Mouse (Mus musculus): ENCODE results near the gene Kat2b. TPM values are rescaled to one million over a fixed set of nuclear protein-coding genes. Genes with fewer than 3 reads are reported as not detected.
"Not testable (repeated sequence)": the region's sequence is repeated elsewhere in the genome, so short reads cannot be mapped to it uniquely, and the experiment has no call there.

The Kat2b gene
- polyA plus RNA-seq, 1 experiment from 2014 or later: 9.6 TPM

- Histone ChIP-seq H3K4me3 (ENCODE audit: low read depth, low read length) (no peak overlapping the region), H3K27me3 (ENCODE audit: control insufficient read depth, insufficient read depth, low read length) (no peaks in the 10 kb centered on the region), H3K27ac (ENCODE audit: low read depth, low read length) (no peak overlapping the region), H3K36me3 (ENCODE audit: control insufficient read depth, insufficient read depth, low read length) (no peaks in the 10 kb centered on the region), H3K9ac (ENCODE audit: low read depth, low read length) (no peak overlapping the region), H3K4me1 (replicated peaks; ENCODE audit: control insufficient read depth, insufficient read depth, low read length) (no peaks in the 10 kb centered on the region), H3K9me3 (ENCODE audit: control insufficient read depth, low read length) (no peaks in the 10 kb centered on the region), H3K4me2 (replicated peaks; ENCODE audit: low read depth, low read length) (no peak overlapping the region)
- DNase-seq (ENCODE audit: low spot score): no peak
- ATAC-seq (ENCODE audit: low FRiP score): no peak
- WGBS: 89% methylated on average over 4 of the region's 4 CpGs
Measured at GRCm38 (mm10) chr17:53598571-53598970, 31.9 kb downstream of the Kat2b start.

GRCm38 (mm10) chr17:53603236-53603635 lies 36.6 kb downstream of the Kat2b start:
- not testable (repeated sequence) for H3K4me1 ChIP-seq (replicated peaks; ENCODE audit: control insufficient read depth, insufficient read depth, low read length); H3K4me3 ChIP-seq (ENCODE audit: low read depth, low read length); DNase-seq (ENCODE audit: low spot score); ATAC-seq (ENCODE audit: low FRiP score); H3K36me3 ChIP-seq (ENCODE audit: control insufficient read depth, insufficient read depth, low read length); H3K27me3 ChIP-seq (ENCODE audit: control insufficient read depth, insufficient read depth, low read length); H3K9me3 ChIP-seq (ENCODE audit: control insufficient read depth, low read length); H3K9ac ChIP-seq (ENCODE audit: low read depth, low read length); H3K27ac ChIP-seq (ENCODE audit: low read depth, low read length); H3K4me2 ChIP-seq (replicated peaks; ENCODE audit: low read depth, low read length)
- no CpG with 5 or more reads among the region's 7 CpGs for WGBS

- not testable (repeated sequence) for H3K4me2 ChIP-seq (replicated peaks; ENCODE audit: low read depth, low read length); H3K4me3 ChIP-seq (ENCODE audit: low read depth, low read length); H3K4me1 ChIP-seq (replicated peaks; ENCODE audit: control insufficient read depth, insufficient read depth, low read length); DNase-seq (ENCODE audit: low spot score); H3K27ac ChIP-seq (ENCODE audit: low read depth, low read length); H3K9me3 ChIP-seq (ENCODE audit: control insufficient read depth, low read length); H3K27me3 ChIP-seq (ENCODE audit: control insufficient read depth, insufficient read depth, low read length); ATAC-seq (ENCODE audit: low FRiP score); H3K36me3 ChIP-seq (ENCODE audit: control insufficient read depth, insufficient read depth, low read length); H3K9ac ChIP-seq (ENCODE audit: low read depth, low read length)
- no CpG with 5 or more reads among the region's 7 CpGs for WGBS
Measured at GRCm38 (mm10) chr17:53606082-53606481, 39.4 kb downstream of the Kat2b start.

GRCm38 (mm10) chr17:53608924-53609323 lies 42.3 kb downstream of the Kat2b start:
- not testable (repeated sequence) for H3K9me3 ChIP-seq (ENCODE audit: control insufficient read depth, low read length); H3K36me3 ChIP-seq (ENCODE audit: control insufficient read depth, insufficient read depth, low read length); ATAC-seq (ENCODE audit: low FRiP score); DNase-seq (ENCODE audit: low spot score); H3K4me2 ChIP-seq (replicated peaks; ENCODE audit: low read depth, low read length); H3K27ac ChIP-seq (ENCODE audit: low read depth, low read length); H3K4me3 ChIP-seq (ENCODE audit: low read depth, low read length); H3K9ac ChIP-seq (ENCODE audit: low read depth, low read length); H3K27me3 ChIP-seq (ENCODE audit: control insufficient read depth, insufficient read depth, low read length); H3K4me1 ChIP-seq (replicated peaks; ENCODE audit: control insufficient read depth, insufficient read depth, low read length)
- WGBS: no CpG with 5 or more reads among the region's 7 CpGs

GRCm38 (mm10) chr17:53617295-53617957 lies 50.8 kb downstream of the Kat2b start:
- ATAC-seq (ENCODE audit: low FRiP score) (no peak), DNase-seq (ENCODE audit: low spot score) (no peak)
- H3K4me3 ChIP-seq (ENCODE audit: low read depth, low read length): no peak overlapping the region
- H3K9ac ChIP-seq (ENCODE audit: low read depth, low read length): no peak overlapping the region
- no peak overlapping the region for H3K4me2 ChIP-seq (replicated peaks; ENCODE audit: low read depth, low read length)
- no peaks in the 10 kb centered on the region for H3K27me3 ChIP-seq (ENCODE audit: control insufficient read depth, insufficient read depth, low read length)
- H3K4me1 ChIP-seq (replicated peaks; ENCODE audit: control insufficient read depth, insufficient read depth, low read length): no peaks in the 10 kb centered on the region
- H3K36me3 ChIP-seq (ENCODE audit: control insufficient read depth, insufficient read depth, low read length): no peaks in the 10 kb centered on the region
- H3K27ac ChIP-seq (ENCODE audit: low read depth, low read length): no peak overlapping the region
- WGBS: 95% methylated on average over 6 of the region's 6 CpGs
- H3K9me3 ChIP-seq (ENCODE audit: control insufficient read depth, low read length): no peaks in the 10 kb centered on the region

- H3K4me1 ChIP-seq (replicated peaks; ENCODE audit: control insufficient read depth, insufficient read depth, low read length): no peaks in the 10 kb centered on the region
- H3K27me3 ChIP-seq (ENCODE audit: control insufficient read depth, insufficient read depth, low read length): no peaks in the 10 kb centered on the region
- no peak overlapping the region for H3K9ac ChIP-seq (ENCODE audit: low read depth, low read length)
- H3K4me2 ChIP-seq (replicated peaks; ENCODE audit: low read depth, low read length): no peak overlapping the region
- 94% methylated on average over 7 of the region's 7 CpGs for WGBS
- H3K36me3 ChIP-seq (ENCODE audit: control insufficient read depth, insufficient read depth, low read length): no peaks in the 10 kb centered on the region
- no peaks in the 10 kb centered on the region for H3K9me3 ChIP-seq (ENCODE audit: control insufficient read depth, low read length)
- no peak overlapping the region for H3K4me3 ChIP-seq (ENCODE audit: low read depth, low read length)
- ATAC-seq (ENCODE audit: low FRiP score) (no peak), DNase-seq (ENCODE audit: low spot score) (no peak)
- no peak overlapping the region for H3K27ac ChIP-seq (ENCODE audit: low read depth, low read length)
Measured at GRCm38 (mm10) chr17:53618369-53618768, 51.7 kb downstream of the Kat2b start.

- Histone ChIP-seq H3K36me3 (ENCODE audit: control insufficient read depth, insufficient read depth, low read length) (no peaks in the 10 kb centered on the region), H3K9me3 (ENCODE audit: control insufficient read depth, low read length) (no peaks in the 10 kb centered on the region), H3K4me2 (replicated peaks; ENCODE audit: low read depth, low read length) (no peak overlapping the region), H3K4me3 (ENCODE audit: low read depth, low read length) (no peak overlapping the region), H3K9ac (ENCODE audit: low read depth, low read length) (no peak overlapping the region), H3K4me1 (replicated peaks; ENCODE audit: control insufficient read depth, insufficient read depth, low read length) (no peaks in the 10 kb centered on the region), H3K27ac (ENCODE audit: low read depth, low read length) (no peak overlapping the region), H3K27me3 (ENCODE audit: control insufficient read depth, insufficient read depth, low read length) (no peaks in the 10 kb centered on the region)
- no peak for DNase-seq (ENCODE audit: low spot score)
- no peak for ATAC-seq (ENCODE audit: low FRiP score)
Measured at GRCm38 (mm10) chr17:53619391-53619790, 52.7 kb downstream of the Kat2b start.

- H3K27me3 ChIP-seq (ENCODE audit: control insufficient read depth, insufficient read depth, low read length): no peaks in the 10 kb centered on the region
- no peak overlapping the region for H3K27ac ChIP-seq (ENCODE audit: low read depth, low read length)
- H3K36me3 ChIP-seq (ENCODE audit: control insufficient read depth, insufficient read depth, low read length): no peaks in the 10 kb centered on the region
- no peaks in the 10 kb centered on the region for H3K4me1 ChIP-seq (replicated peaks; ENCODE audit: control insufficient read depth, insufficient read depth, low read length)
- H3K9me3 ChIP-seq (ENCODE audit: control insufficient read depth, low read length): no peaks in the 10 kb centered on the region
- H3K9ac ChIP-seq (ENCODE audit: low read depth, low read length): no peak overlapping the region
- H3K4me3 ChIP-seq (ENCODE audit: low read depth, low read length): no peak overlapping the region
- ATAC-seq (ENCODE audit: low FRiP score): no peak
- no peak overlapping the region for H3K4me2 ChIP-seq (replicated peaks; ENCODE audit: low read depth, low read length)
- no peak for DNase-seq (ENCODE audit: low spot score)
- 89% methylated on average over 4 of the region's 4 CpGs for WGBS
Measured at GRCm38 (mm10) chr17:53620611-53621010, 54.0 kb downstream of the Kat2b start.

- H3K27ac ChIP-seq (ENCODE audit: low read depth, low read length): no peak overlapping the region
- H3K9ac ChIP-seq (ENCODE audit: low read depth, low read length): no peak overlapping the region
- no peak for ATAC-seq (ENCODE audit: low FRiP score)
- no peak overlapping the region for H3K4me2 ChIP-seq (replicated peaks; ENCODE audit: low read depth, low read length)
- 87% methylated on average over 3 of the region's 3 CpGs for WGBS
- no peaks in the 10 kb centered on the region for H3K36me3 ChIP-seq (ENCODE audit: control insufficient read depth, insufficient read depth, low read length)
- no peak overlapping the region for H3K4me3 ChIP-seq (ENCODE audit: low read depth, low read length)
- DNase-seq (ENCODE audit: low spot score): no peak
- H3K9me3 ChIP-seq (ENCODE audit: control insufficient read depth, low read length): no peaks in the 10 kb centered on the region
- H3K27me3 ChIP-seq (ENCODE audit: control insufficient read depth, insufficient read depth, low read length): no peaks in the 10 kb centered on the region
- no peaks in the 10 kb centered on the region for H3K4me1 ChIP-seq (replicated peaks; ENCODE audit: control insufficient read depth, insufficient read depth, low read length)
Measured at GRCm38 (mm10) chr17:53622125-53622524, 55.5 kb downstream of the Kat2b start.
